Mouse (Mus musculus) hindlimb bud, embryonic 11.5 days (tissue): ENCODE measurements around the gene BC107364.
"Not testable (repeated sequence)": the region's sequence is repeated elsewhere in the genome, so short reads cannot be mapped to it uniquely, and the experiment has no call there.

ENCODE experiments used
- DNase-seq: peaks from one replicate; pipeline ENCODE4 v3.0.0-alpha.2; 2012; ENCODE audit warnings: low read depth, low spot score; ENCODE audit errors: extremely low spot score

Gene BC107364

DNA sequence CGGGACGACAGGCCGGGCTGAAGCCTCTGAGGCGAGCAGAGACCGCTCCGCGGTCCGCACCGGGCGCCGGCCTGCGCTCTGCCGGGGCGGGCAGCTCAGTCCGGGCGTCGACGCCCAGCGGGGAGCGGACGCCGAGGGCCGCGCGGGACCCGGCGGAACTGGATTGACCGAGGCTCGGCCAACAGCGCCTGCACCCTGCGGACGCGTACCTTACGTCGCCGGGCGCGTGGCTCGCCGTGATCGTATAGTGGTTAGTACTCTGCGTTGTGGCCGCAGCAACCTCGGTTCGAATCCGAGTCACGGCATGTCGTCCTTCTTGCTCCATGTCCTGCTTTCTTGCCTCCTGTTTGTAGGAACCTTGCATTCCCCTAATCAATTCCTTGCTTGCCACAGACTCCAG lies at the start of gene BC107364:
TSS of gene BC107364 (minus strand) at position 45 of the 400 bp plus-strand sequence.
- DNase-seq: not testable (repeated sequence)

DNA sequence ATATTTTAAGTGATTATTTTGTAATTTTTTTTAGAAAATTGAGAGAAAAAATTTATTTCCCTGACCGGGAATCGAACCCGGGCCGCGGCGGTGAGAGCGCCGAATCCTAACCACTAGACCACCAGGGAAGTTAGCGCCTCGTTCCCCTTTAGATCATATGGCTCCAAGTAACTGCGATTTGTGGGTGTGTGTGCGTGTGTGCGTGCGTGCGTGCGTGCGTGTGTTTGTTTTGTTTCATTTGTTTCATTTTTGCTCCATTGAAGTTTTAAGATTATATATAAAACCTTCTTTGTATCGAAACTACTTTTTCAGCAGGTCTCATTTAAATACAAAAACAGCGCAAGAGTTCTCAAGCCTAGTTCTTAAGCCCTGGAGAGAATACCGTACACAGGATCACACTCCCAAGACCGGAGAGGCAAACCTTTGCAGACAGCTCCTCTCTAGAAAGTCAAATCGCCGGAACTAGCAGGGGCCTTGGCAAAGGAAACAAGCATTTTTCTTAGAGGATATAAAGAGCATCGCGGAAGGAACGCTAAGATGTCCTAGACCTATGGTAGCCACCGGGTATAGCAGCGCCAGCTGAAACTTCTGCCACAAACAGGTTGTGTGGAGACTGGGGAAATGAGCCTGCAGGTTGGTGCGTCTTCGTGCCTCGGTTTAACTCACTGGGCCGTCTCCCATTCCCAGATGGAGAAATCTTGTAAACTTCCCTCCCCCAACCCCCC lies 49.4 kb upstream of the BC107364 start:
- DNase-seq: peak; percentile 89

DNA sequence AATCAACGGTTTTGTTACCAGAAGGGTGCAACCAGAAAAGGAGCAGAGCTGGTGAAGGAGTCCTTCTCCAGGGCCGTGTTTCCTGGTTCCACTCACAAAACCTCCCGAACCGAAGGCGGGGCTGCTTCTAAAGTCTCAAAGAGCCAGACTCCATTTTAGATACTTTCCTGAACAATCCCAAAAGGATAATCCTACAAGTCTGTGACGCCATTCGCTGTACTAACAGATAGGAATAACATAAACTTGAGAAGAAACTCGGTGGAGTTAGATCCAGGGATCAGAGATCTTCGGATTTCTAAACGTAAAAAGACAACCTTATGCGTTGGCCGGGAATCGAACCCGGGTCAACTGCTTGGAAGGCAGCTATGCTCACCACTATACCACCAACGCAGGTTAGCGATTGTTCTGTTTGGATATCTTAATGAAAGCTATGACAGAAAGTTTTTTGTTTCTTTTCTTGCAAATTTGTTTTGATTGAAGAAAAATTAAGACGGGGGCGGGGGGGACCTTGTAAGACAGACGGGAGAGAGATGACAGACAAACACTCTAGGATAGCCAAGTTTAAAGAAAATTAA lies 48.7 kb upstream of the BC107364 start:
- peak; percentile 94 for DNase-seq

DNA sequence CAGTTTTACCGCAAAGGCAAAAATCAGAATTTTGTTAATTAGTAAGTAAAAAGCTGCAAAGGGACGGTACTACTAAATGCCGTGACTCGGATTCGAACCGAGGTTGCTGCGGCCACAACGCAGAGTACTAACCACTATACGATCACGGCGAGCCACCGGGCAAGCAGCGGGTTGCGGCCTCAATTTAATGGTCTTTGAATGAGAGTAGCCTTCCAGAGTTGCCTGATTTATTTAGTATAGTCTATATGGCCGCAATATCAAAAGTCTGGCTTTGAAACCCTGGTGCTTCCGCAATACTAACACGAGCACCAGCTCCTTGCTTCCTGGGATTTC lies 48.1 kb upstream of the BC107364 start:
- no peak for DNase-seq

DNA sequence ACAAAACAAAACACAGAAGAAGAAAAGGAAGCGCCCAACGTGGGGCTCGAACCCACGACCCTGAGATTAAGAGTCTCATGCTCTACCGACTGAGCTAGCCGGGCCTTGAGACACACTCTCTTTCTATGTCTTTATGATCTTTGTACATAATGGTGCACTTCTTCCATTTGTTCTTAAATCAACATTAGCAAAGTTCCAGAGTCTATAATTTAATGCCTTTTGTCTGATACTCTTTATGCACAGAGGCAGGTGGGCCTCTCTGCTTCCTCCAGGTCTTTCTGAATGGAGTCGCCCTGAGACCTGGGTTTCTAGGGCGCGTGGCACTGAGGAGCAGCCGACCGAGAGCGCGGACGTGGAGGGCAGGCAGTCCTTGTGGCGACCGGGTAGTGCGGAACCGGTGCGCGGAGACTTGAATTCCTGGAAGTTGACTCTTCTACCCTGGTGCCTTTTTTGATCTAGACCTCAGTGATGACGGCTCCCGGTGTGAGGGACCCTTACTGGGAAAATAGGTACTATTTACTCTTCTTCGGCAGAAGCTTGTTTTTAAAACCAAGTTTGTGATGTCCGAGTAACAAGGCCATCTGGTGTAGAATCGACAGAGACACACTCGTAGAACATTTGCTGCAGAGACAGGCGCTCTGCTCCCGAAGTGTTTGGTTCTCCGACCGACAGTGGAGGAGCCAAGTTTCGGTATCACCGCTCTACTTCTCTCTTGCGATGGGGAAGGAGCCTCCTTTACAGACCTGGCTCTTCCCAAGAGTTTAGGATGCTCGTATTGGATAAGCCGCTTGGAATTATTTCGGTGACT lies 47.6 kb upstream of the BC107364 start:
- DNase-seq: peak; percentile 90

DNA sequence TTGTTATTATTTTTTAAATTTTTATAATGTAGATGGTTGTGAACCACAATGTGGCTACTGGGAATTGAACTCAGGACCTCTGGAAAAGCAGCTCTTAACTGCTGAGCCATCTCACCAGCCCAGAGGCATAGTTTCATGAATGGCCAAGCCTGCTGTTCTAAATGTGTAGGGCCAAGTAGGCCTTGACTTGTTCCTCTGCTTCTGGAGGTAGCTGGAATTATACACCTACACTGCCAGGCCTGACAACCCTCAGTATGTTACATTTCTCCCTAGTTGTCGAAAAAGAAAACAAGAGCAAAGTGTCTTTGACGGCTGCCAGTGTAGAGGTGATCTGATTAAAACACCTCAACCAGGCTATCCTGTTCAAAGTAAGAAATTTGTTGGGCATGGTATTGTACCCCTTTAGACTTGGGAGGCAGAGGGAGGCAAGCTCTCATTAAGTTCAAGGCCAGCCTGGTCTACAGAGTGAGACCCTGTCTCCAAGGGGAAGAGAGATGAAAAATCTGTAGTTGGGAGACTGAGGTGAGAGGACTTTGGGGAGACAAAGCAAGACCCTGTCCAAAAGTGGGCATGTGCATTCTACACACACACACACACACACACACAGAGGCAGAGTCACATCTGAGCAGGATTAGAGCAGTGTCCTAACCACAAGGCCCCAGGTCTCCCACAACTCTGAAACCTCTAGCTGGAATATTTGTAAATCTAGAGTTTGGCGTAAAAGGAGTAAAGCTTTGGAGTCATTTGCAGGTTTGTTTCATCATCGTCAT lies 46.6 kb upstream of the BC107364 start:
- DNase-seq: no peak

DNA sequence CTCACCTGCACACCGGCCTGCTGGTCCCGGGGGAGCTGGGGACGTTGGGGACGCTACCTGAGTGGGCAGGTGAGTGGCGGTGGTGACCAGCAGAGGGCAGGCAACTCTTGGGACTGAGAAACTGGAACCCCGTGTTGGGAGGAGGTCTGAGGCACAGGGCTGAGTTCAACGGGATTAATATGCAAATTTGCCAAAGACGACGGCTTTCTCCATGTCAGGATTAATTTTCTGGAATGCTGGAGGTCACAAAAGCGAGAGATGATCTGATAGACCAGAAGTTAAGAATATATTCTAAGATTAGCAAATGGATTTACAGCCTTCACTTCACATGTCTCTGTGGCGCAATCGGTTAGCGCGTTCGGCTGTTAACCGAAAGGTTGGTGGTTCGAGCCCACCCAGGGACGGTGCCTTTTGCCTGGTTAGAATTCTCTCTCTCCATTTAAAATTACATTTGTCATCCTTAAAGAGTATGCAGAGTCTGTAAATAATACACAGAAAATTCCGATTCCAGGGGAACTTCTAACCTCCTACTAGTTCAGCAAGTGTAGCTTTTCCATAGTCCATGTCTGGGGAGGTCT lies 45.4 kb upstream of the BC107364 start:
- peak; percentile 75 for DNase-seq

DNA sequence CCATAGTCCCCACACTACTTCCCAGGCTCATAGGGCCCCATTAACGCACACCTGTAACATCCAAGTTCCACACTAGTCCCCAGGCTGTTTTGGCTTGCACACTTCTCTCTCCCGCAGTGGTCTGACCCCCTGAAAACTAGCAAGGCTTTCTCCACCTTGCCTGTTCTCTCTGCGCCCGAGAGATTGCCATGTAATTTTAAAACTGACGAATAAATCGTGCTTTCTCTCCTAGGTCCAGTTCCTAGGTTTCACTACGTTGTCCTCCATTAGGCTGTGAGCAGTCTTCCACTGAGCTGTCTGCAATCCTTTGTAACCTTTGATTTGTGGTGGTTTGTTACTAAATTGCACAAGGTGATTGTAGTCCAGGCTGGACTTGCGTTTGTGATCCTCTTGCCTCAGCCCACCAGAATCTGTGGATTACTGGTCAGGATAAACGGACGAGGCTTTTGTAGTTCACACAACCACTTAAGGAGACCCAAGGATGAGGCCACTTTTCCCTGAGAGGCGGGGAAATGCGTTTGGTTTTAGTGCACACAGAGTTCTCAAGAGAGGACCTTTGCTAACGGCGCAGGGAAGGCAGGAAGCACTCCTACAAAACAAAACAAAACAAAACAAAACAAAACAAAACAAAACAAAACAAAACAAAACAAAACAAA lies 44.6 kb upstream of the BC107364 start:
- not testable (repeated sequence) for DNase-seq

DNA sequence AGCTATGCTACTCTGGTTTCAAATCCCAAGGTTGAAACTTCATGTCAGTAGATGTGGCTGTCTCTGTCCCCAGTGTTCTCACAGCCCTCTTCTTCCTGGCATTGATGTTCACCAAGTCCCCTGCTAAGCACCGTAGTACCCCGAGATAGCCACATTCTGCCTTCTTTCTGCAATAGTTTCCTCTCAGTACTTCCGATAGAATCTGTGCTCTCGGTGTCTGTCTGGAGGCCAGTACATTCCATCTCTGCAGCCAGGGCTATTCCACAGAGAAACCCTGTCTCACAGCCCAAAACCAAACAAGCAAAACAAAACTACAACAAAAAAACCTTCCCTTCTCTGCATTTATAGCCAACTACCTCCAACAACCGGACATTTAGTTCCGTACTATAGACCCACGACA lies 44.1 kb upstream of the BC107364 start:
- DNase-seq: no peak

DNA sequence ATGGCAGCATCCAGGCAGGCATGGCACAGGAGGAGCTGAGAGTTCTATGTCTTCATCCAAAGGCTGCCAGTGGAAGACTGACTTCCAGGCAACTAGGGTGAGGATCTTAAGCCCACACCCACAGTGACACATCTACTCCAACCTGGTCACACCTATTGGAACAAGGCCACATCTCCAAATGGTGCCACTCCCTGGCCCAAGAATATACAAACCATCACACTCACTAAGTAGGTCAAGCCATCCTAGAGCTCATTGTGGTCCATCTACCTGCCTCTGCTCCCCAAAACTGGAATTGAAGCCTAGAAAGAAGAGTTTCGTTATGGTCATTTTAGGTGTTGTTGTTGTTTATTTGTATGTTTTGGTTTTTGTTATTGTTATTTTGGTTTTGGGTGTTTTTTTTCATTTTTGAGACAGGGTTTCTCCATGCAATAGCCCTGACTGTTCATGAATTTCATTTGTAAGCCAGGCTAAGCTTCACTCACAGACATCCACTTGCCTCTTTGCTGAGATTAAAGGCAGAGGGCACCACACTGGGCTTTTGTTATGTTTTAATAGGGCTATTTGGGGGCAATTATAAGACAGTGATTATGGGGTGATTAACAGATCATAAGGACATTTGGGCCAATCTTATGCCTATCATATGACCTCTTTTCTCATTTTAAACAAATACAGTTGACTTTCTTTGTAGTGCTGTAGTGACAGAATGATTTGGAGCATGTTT lies 43.5 kb upstream of the BC107364 start:
- no peak for DNase-seq

DNA sequence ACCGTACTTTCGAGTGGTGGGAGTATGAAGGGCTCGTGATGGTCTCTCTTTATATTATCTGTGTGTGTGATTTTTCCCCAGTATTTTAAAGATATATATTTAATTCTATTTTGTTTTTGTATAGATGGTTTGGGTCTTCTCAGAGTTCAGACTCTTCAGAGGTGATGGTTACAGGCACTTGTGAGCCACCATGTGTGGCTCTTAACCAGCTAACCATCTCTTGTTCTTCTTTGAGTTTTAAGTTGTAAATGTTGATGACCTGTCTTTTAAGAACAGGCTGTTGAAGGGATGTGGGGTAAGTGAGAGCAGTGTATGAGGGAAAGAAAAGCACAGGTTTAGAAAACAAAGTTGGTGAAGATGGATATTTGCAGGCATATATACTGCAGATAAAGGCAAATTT lies 42.8 kb upstream of the BC107364 start:
- no peak for DNase-seq

DNA sequence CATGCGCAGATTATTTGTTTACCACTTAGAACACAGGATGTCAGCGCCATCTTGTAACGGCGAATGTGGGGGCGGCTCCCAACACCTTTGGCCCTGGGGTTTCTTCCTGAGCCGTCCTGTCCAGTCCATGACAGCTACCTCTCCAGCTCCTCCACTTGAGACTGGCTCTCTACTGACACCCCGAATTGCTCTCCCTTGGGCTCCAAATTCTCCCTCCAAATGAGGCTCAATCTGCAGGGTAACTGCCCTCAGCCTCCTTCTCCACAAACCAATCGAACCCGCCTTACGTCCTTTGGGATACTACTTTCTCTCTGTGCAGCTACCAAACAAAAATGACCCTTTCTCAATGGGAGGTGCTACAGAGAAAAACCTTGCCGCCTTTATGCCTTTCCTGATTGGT lies 42.4 kb upstream of the BC107364 start:
- DNase-seq: not testable (repeated sequence)

DNA sequence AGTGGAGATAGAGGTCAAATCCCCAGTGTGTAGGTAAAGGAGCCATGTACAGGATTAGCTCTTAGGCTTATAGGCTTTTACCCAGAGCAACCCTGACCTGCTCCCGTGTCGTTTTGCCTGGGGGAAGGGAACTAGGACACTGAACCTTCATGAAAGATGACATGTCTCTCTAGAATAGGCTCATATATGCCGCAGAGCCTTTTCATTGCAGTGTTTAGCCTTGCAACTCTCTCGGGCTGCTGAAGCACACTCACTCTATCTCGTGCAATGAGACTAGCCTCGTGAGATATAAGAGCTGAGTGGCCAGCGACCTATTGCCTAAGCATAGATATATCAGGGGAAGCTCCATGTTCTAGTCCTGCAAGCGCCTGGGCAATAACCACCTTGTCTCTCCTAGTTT lies 37.5 kb upstream of the BC107364 start:
- not testable (repeated sequence) for DNase-seq

DNA sequence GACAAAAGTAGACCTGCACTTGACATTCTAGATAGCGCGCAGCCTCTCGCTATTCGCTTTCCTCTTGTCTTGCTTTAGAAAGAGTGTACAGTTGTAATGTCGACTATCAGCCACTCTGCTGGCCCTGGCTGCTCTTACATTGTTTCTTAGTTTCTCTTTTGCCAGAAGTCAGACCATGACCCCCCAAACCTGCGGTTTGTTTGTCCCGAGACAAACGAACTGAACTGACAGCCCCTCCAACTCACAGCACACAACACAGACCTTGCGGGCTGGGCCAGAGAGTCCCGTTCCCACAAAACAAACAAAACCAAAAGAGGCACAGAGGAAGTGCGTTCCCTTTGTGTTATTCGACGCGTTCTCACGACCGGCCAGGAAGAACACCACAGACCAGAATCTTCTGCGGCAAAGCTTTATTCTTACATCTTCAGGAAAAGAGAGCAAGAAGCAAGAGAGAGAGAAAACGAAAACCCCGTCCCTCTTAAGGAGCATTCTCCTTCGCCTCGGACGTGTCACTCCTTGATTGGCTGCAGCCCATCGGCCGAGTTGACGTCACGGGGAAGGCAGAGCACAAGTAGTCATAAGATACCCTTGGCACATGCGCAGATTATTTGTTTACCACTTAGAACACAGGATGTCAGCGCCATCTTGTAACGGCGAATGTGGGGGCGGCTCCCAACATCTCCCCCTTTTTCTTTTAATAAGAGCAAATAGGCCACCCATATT lies 37.0 kb upstream of the BC107364 start:
- not testable (repeated sequence) for DNase-seq

DNA sequence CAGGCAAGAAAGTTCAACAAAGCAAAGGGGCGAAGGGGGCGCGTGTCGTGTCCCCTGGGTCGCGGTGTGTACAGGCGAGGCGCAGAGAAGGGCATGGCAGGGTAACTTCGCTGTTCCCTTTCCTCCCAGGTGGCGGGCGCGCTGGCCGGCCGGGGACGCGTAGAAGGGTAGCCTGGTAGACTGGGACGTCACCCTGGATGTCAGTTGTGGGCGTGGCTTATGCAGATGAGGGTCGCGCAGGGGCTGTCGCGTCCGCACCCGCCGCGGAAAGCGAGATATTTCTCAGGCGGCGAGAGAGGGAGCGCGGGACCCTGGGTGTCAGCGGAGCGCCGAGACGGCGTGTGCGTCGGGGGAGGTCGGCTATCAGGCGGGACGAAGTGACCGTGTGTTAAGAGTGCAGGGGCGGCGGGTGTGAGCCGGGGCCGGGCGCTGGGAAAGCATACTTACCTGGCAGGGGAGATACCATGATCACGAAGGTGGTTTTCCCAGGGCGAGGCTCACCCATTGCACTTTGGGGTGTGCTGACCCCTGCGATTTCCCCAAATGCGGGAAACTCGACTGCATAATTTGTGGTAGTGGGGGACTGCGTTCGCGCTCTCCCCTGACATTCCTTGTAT lies 36.3 kb upstream of the BC107364 start:
- not testable (repeated sequence) for DNase-seq

DNA sequence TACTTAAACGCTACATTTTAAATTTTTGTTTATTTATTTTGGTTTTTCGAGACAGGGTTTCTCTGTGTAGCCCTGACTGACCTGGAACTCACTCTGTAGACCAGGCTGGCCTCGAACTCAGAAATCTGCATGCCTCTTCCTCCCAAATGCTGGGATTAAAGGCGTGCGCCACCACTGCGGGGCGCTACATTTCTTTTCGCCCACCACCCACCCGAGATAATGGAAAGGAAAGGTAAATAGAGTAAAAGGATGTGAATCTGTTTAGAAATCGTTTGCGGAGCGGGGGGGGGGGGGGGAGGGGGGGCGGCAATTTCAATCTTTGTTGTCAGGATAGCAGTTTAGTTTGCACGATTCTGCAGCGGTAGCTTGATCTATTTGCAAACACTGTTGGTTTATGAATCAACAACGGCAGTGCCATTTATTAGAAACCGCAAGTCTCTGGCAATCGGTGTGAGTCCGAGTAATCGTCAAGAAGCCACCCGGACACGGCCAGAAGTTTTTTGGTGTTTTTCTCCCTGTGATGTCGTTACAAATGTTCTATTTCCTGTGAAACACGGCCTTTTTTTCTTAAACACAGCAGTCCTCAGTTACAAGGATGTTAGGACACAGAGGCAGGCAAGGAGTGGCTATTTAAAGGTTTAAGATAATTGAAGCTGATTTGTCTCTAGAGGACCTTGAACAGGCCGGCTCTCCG lies 35.6 kb upstream of the BC107364 start:
- DNase-seq: no peak

DNA sequence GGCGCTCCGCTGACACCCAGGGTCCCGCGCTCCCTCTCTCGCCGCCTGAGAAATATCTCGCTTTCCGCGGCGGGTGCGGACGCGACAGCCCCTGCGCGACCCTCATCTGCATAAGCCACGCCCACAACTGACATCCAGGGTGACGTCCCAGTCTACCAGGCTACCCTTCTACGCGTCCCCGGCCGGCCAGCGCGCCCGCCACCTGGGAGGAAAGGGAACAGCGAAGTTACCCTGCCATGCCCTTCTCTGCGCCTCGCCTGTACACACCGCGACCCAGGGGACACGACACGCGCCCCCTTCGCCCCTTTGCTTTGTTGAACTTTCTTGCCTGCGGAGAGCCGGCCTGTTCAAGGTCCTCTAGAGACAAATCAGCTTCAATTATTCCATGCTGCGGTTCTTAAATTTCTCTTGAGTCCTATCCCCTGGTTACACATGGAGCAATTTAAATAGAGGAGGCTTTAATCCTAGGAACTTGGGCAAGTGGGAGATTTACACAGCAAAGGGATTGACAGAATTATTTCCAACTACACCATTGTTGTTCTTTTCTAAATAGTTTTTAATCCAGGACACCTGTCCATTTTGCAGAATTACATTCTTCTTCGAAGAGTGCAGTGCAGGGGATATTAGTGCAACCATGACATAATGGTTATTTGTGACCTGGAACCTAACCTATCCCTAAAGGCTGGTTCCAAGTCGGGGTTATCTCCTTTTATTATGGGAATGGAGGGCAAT lies 34.9 kb upstream of the BC107364 start:
- not testable (repeated sequence) for DNase-seq
